Mouse (Mus musculus) midbrain, embryonic 14.5 days (tissue): ENCODE measurements around the gene B4galt7. TPM values are rescaled to one million over a fixed set of nuclear protein-coding genes. Genes with fewer than 3 reads are reported as not detected.
"Not testable (repeated sequence)": the region's sequence is repeated elsewhere in the genome, so short reads cannot be mapped to it uniquely, and the experiment has no call there.

ENCODE experiments used
- ATAC-seq: fragments of 200-750 bp; cut with Nextera tagmentation; 2 replicates; pipeline ENCODE4 v1.8.0; 2017; ENCODE audit warnings: moderate number of reproducible peaks, moderate library complexity; ENCODE audit not compliant: low FRiP score, low TSS enrichment
- DNase-seq: peaks from one replicate; pipeline ENCODE4 v3.0.0-alpha.2; 2015
- H3K27ac ChIP-seq: fragments of 300-500 bp; sonication (generic); replicated peaks from 2 replicates; pipeline ENCODE4 v1.5.1; 2014; ENCODE audit warnings: mild to moderate bottlenecking, low read depth, low read length, moderate library complexity
- H3K27me3 ChIP-seq: fragments of 300-500 bp; sonication (generic); 2 replicates; pipeline ENCODE4 v1.6.1; 2014; ENCODE audit warnings: low read length, control low read depth, mixed read lengths; ENCODE audit not compliant: control insufficient read depth, insufficient read depth
- H3K36me3 ChIP-seq: fragments of 300-500 bp; sonication (generic); 2 replicates; pipeline ENCODE4 v1.6.1; 2014; ENCODE audit warnings: low read length, control low read depth; ENCODE audit not compliant: control insufficient read depth, insufficient read depth
- H3K4me1 ChIP-seq: fragments of 300-500 bp; sonication (generic); 2 replicates; pipeline ENCODE4 v1.6.1; 2014; ENCODE audit warnings: mild to moderate bottlenecking, antibody characterized with exemption, low read length, control low read depth; ENCODE audit not compliant: control insufficient read depth, insufficient read depth
- H3K4me2 ChIP-seq: fragments of 300-500 bp; sonication (generic); 2 replicates; pipeline ENCODE4 v1.6.1; 2014; ENCODE audit warnings: mild to moderate bottlenecking, low read length, moderate library complexity
- H3K4me3 ChIP-seq: fragments of 300-500 bp; sonication (generic); replicated peaks from 2 replicates; pipeline ENCODE4 v1.5.1; 2014; ENCODE audit warnings: low read depth, low read length
- H3K9ac ChIP-seq: fragments of 300-500 bp; sonication (generic); replicated peaks from 2 replicates; pipeline ENCODE4 v1.6.1; 2014; ENCODE audit warnings: mild to moderate bottlenecking, low read length, moderate library complexity
- H3K9me3 ChIP-seq: fragments of 300-500 bp; sonication (generic); 2 replicates; pipeline ENCODE4 v1.6.1; 2016; ENCODE audit warnings: low read length, control low read depth, mixed read lengths; ENCODE audit not compliant: control insufficient read depth
- WGBS: fragments of 180-500 bp; shearing (Covaris S2); extraction: QIAGEN DNeasy Blood & Tissue Kit; methylation state at CpG from one replicate; pipeline ENCODE4 v1.1.7; 2014; 5-methylcytosine and 5-hydroxymethylcytosine counted together
- polyA plus RNA-seq: library from polyadenylated mRNA; unstranded; fragments of >200 nt; fragmentation: Nextera tagmentation; extraction: Ambion mirVana; gene quantifications from 2 replicates; pipeline ENCODE4 v1.2.1, GENCODE M21; 2014

The B4galt7 gene
- polyA plus RNA-seq, 1 experiment from 2014 or later, result 24.5 TPM

GRCm38 (mm10) chr13:55634639-55635127, 35.0 kb downstream of the B4galt7 start, which contains the start of gene Ddx46:
Ddx46 (plus strand) TSS chr13:55635027.
- H3K27ac ChIP-seq, result peak within 1 kb of the TSS; percentile 73
- peaks cover 55% of the 10 kb centered on the region for H3K36me3 ChIP-seq
- ATAC-seq (peak; percentile 85), DNase-seq (peak; percentile 94)
- WGBS, result 5% methylated on average over 30 of the region's 30 CpGs
- H3K9me3 ChIP-seq, result no peaks in the 10 kb centered on the region
- H3K9ac ChIP-seq, result peak within 1 kb of the TSS; percentile 88
- peaks cover 9% of the 10 kb centered on the region for H3K4me1 ChIP-seq
- H3K4me3 ChIP-seq, result peak within 1 kb of the TSS; percentile 94
- no peaks in the 10 kb centered on the region for H3K27me3 ChIP-seq
- H3K4me2 ChIP-seq, result peak within 1 kb of the TSS; percentile 72

- Histone ChIP-seq H3K4me2 (peak overlapping the region; percentile 72), H3K36me3 (peaks cover 55% of the 10 kb centered on the region), H3K27ac (peak overlapping the region; percentile 73), H3K4me3 (peak overlapping the region; percentile 94), H3K9me3 (no peaks in the 10 kb centered on the region), H3K4me1 (peaks cover 9% of the 10 kb centered on the region), H3K9ac (peak overlapping the region; percentile 88), H3K27me3 (no peaks in the 10 kb centered on the region)
- DNase-seq (peak; percentile 16), ATAC-seq (peak; percentile 46)
- WGBS, result 0% methylated on average over 40 of the region's 40 CpGs
Observed at GRCm38 (mm10) chr13:55635146-55635571, 35.5 kb downstream of the B4galt7 start.

DNA sequence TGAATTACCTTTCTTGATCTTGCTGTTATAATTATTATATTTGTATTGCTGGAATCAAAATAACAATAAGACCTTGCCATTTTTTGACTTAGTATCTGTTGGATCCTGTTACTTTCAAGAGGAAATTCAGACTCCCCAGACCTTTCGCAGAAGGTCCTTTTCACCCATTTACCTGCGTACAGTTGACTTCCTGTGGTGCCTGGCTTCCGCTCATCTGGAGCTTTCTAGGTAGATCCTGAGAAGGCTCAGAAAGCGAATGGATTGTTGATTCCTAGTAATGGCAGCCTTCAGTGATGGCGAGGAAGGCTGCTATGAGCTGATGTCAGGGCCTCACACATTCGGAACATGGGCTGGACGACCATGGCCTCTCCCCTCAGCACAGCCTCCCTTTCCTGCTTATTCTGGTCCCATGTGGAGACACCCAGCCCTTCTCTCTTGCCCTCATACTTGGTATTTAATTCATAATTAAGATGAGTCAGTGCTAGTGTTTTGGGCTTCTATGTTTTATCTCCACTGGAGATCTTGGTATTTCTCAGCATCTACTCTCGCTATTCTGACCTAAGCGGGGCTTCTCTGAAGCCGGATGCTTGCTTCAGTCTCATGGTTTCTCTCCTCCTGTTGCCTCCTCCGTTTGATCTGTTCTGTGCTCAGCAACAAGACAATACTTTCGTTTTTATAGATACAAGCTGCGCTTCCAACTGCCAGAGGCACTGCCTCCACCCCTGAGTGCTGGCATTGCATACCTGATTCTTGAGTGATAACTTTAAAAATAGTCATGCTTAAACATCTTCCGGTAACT, 36.7 kb downstream of the B4galt7 start:
- Histone ChIP-seq H3K4me3 (no peak overlapping the region; the same call in 1 of the 2 replicates), H3K4me2 (peak overlapping the region; percentile 72), H3K27ac (no peak overlapping the region), H3K4me1 (peaks cover 9% of the 10 kb centered on the region), H3K9ac (no peak overlapping the region), H3K9me3 (no peaks in the 10 kb centered on the region), H3K27me3 (no peaks in the 10 kb centered on the region), H3K36me3 (peaks cover 51% of the 10 kb centered on the region)
- DNase-seq (no peak), ATAC-seq (no peak)
- WGBS, result 92% methylated on average over 14 of the region's 14 CpGs

GRCm38 (mm10) chr13:55640480-55640879, 40.8 kb downstream of the B4galt7 start:
- peak; percentile 85 for DNase-seq
- H3K36me3 ChIP-seq, result peaks cover 51% of the 10 kb centered on the region
- H3K4me1 ChIP-seq, H3K9ac ChIP-seq, H3K4me2 ChIP-seq, ATAC-seq, H3K27ac ChIP-seq, H3K9me3 ChIP-seq, H3K27me3 ChIP-seq, H3K4me3 ChIP-seq: not testable (repeated sequence)
- 54% methylated on average over 8 of the region's 8 CpGs for WGBS

DNA sequence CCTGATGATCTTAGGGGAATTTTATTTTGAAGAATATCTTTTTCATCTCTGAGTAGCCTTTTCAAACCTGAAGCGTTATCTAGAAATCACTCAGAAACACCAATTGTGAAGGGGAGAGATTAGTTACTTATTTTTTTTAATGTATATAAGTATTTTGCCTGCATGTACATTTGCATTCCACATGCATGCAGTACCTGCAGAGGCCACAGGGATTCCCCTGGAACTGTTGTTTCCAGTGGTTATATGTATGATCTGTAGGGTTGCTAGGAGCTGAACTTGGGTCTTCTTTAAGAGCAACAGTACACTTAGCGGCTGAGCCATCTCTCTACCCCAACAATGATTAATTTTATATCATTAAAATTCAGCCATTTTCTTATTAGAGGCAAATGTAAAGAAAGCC, 44.8 kb downstream of the B4galt7 start:
- Histone ChIP-seq H3K4me3 (no peak overlapping the region), H3K4me1 (no peaks in the 10 kb centered on the region), H3K9ac (no peak overlapping the region), H3K4me2 (no peak overlapping the region), H3K27me3 (no peaks in the 10 kb centered on the region), H3K9me3 (no peaks in the 10 kb centered on the region), H3K27ac (no peak overlapping the region), H3K36me3 (peaks cover 74% of the 10 kb centered on the region)
- 85% methylated on average over 2 of the region's 2 CpGs for WGBS
- no peak for ATAC-seq
- peak; percentile 67 for DNase-seq

DNA sequence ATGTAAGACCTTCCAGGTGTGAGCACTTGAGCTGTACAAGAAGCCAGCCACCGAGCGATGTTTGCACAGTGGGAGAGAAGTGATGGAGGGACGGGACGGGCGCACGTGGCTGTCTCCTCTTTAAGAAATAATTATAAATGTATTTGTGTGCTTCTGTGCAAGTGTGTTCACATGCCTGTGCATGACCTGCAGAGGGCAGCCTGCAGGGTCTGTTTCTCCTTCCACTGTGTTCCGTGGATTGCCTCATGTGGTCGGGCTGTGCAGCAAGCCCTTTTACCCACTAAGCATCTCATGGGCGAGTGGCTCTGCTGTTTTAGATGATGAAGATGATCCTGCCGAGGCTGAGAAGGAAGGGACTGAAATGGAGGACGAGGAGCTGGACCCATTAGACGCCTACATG, 50.4 kb downstream of the B4galt7 start:
- no peak overlapping the region for H3K9ac ChIP-seq
- WGBS, result 91% methylated on average over 12 of the region's 12 CpGs
- H3K4me1 ChIP-seq, result no peaks in the 10 kb centered on the region
- H3K4me2 ChIP-seq, result no peak overlapping the region
- no peak overlapping the region for H3K27ac ChIP-seq
- ATAC-seq, result no peak
- H3K27me3 ChIP-seq, result no peaks in the 10 kb centered on the region
- peak; percentile 13 for DNase-seq
- H3K4me3 ChIP-seq, result no peak overlapping the region
- no peaks in the 10 kb centered on the region for H3K9me3 ChIP-seq
- peaks cover 98% of the 10 kb centered on the region for H3K36me3 ChIP-seq

DNA sequence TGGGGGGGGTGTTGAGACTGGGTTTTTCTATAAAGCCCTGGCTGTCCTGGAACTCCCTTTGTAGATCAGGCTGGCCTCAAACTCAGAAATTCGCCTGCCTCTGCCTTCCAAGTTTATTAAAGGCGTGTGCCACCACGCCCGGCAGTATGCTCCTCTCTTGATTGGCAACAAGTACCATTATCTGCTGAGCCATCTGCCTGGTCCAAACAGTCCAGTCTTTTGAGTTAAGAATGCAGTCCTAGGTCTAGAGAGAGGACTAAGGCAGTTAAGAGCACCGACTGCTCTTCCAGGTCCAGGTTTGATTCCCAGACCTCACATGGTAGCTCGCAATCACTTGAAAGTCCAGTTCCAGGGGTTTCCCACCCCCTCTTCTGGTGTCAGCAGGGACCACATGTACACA, 51.3 kb downstream of the B4galt7 start:
- no peak overlapping the region for H3K27ac ChIP-seq

More for the DNA sequence above, 51.3 kb downstream of the B4galt7 start:
- H3K36me3 ChIP-seq, result peaks cover 99% of the 10 kb centered on the region
- H3K4me3 ChIP-seq, result no peak overlapping the region
- H3K4me2 ChIP-seq, result no peak overlapping the region
- H3K27me3 ChIP-seq, result no peaks in the 10 kb centered on the region
- DNase-seq (no peak), ATAC-seq (no peak)
- no peaks in the 10 kb centered on the region for H3K4me1 ChIP-seq
- 93% methylated on average over 6 of the region's 6 CpGs for WGBS
- no peaks in the 10 kb centered on the region for H3K9me3 ChIP-seq
- no peak overlapping the region for H3K9ac ChIP-seq
